Mouse (Mus musculus) liver, adult 2 months (tissue): ENCODE measurements at regions not wholly inside any gene's neighbourhood (a gene's known extent, or its start where the extent isn't known, plus 50 kb on each side); places are given as distances from the start of the nearest gene placed in this dataset.

Experiments used
- CTCF ChIP-seq: fragments of 200-500 bp; IDR thresholded peaks from 2 replicates; pipeline ENCODE4 v1.5.1; 2011; ENCODE audit warnings: low read depth, low read length, control low read depth
- POLR2A ChIP-seq: fragments of 200-500 bp; IDR thresholded peaks from 2 replicates; pipeline ENCODE4 v1.6.1; 2011; ENCODE audit warnings: low read length, control low read depth; ENCODE audit not compliant: insufficient read depth; ENCODE audit errors: extremely low read depth

DNA sequence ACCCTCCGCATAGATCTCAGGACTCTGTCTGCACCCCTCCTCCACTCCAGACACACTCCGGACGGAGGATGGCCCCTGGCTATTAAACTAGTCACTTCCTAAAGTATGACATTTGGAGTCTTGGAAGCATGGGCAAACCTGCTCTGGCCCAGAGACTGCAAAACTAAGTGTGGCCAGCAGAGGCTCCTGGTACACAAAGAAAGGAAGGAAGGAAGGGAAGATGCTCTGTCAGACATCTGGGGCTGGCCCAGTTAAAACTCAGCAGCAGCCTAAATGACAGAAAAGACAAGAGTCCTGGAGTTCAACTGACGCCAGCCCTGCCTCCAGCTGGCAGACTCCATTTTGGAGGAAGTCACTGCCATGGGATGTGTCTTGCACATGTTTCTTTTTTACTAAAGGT is 137.3 kb upstream of the Azi2 start:
- TF ChIP-seq POLR2A (no peak), CTCF (peak; percentile 35; the same call in 1 of the 2 replicates)
